Mouse (Mus musculus): ENCODE data around the gene Ankra2. TPM values are rescaled to one million over a fixed set of nuclear protein-coding genes. Genes with fewer than 3 reads are reported as not detected.

The Ankra2 gene
- total RNA-seq, 2 experiments from 2014 or later = 50.0 to 50.4 TPM

- H3K4me3 ChIP-seq = peak overlapping the region; percentile 78
- no peak for TF ChIP-seq CTCF (conservative IDR thresholded peaks at IDR 0.05)
These were observed 649 bp downstream of the Ankra2 start for GRCm38 (mm10) chr13:98263458-98263987.

GRCm38 (mm10) chr13:98264111-98264510, 1.2 kb downstream of the Ankra2 start:
- no peak overlapping the region for H3K27ac ChIP-seq
- no peak for TF ChIP-seq CTCF (conservative IDR thresholded peaks at IDR 0.05)
- no peak for DNase-seq (ENCODE audit: low spot score in 2 of 2)
- H3K4me3 ChIP-seq = peak overlapping the region; percentile 78

More at GRCm38 (mm10) chr13:98263458-98263987, 649 bp downstream of the Ankra2 start:
- peak overlapping the region; percentile 94 for H3K27ac ChIP-seq
- DNase-seq (ENCODE audit: low spot score in 2 of 2) = no peak

- DNase-seq (ENCODE audit: low spot score in 2 of 2) = no peak
- H3K4me3 ChIP-seq = no peak overlapping the region
- TF ChIP-seq CTCF (conservative IDR thresholded peaks at IDR 0.05) = no peak
- no peak overlapping the region for H3K27ac ChIP-seq
These were observed 11.1 kb downstream of the Ankra2 start for GRCm38 (mm10) chr13:98274023-98274422.

- no peak for TF ChIP-seq CTCF (conservative IDR thresholded peaks at IDR 0.05)
- DNase-seq (ENCODE audit: low spot score in 2 of 2) = no peak
- Histone ChIP-seq H3K27ac (no peak overlapping the region), H3K4me3 (no peak overlapping the region)
These were observed 12.8 kb downstream of the Ankra2 start for GRCm38 (mm10) chr13:98275646-98276045.

- no peak overlapping the region for H3K27ac ChIP-seq
- H3K4me3 ChIP-seq = no peak overlapping the region
- no peak for DNase-seq (ENCODE audit: low spot score in 2 of 2)
- no peak for TF ChIP-seq CTCF (conservative IDR thresholded peaks at IDR 0.05)
These were observed 13.4 kb downstream of the Ankra2 start for GRCm38 (mm10) chr13:98276253-98276652.

GRCm38 (mm10) chr13:98277501-98277900, 14.6 kb downstream of the Ankra2 start:
- TF ChIP-seq CTCF (conservative IDR thresholded peaks at IDR 0.05) = no peak
- DNase-seq (ENCODE audit: low spot score in 2 of 2) = no peak
- no peak overlapping the region for H3K27ac ChIP-seq
- H3K4me3 ChIP-seq = no peak overlapping the region

- TF ChIP-seq CTCF (conservative IDR thresholded peaks at IDR 0.05) = no peak
- DNase-seq (ENCODE audit: low spot score in 2 of 2) = no peak
- Histone ChIP-seq H3K4me3 (no peak within 1 kb of the TSS), H3K27ac (no peak within 1 kb of the TSS)
These were observed 16.8 kb downstream of the Ankra2 start, which contains the start of gene Gm21976 for GRCm38 (mm10) chr13:98279686-98280085. Gene Gm21976 (plus strand): TSS chr13:98279887.

GRCm38 (mm10) chr13:98280990-98281650, 18.2 kb downstream of the Ankra2 start:
- TF ChIP-seq CTCF (conservative IDR thresholded peaks at IDR 0.05) = no peak
- no peak overlapping the region for H3K27ac ChIP-seq
- DNase-seq (ENCODE audit: low spot score in 2 of 2) = no peak
- H3K4me3 ChIP-seq = no peak overlapping the region

GRCm38 (mm10) chr13:98290719-98291118, 27.8 kb downstream of the Ankra2 start:
- no peak for DNase-seq (ENCODE audit: low spot score in 2 of 2)
- peak; percentile 72 for TF ChIP-seq CTCF (conservative IDR thresholded peaks at IDR 0.05)

GRCm38 (mm10) chr13:98291712-98292111, 28.8 kb downstream of the Ankra2 start:
- DNase-seq (ENCODE audit: low spot score in 2 of 2) = no peak
- H3K27ac ChIP-seq = no peak overlapping the region
- TF ChIP-seq CTCF (conservative IDR thresholded peaks at IDR 0.05) = no peak
- H3K4me3 ChIP-seq = no peak overlapping the region

More at GRCm38 (mm10) chr13:98290719-98291118, 27.8 kb downstream of the Ankra2 start:
- Histone ChIP-seq H3K4me3 (no peak overlapping the region), H3K27ac (no peak overlapping the region)

GRCm38 (mm10) chr13:98296072-98296471, 33.2 kb downstream of the Ankra2 start:
- no peak for DNase-seq (ENCODE audit: low spot score in 2 of 2)
- no peak for TF ChIP-seq CTCF (conservative IDR thresholded peaks at IDR 0.05)
- H3K4me3 ChIP-seq = no peak overlapping the region
- peak overlapping the region; percentile 46; the same call in 1 of the 2 replicates for H3K27ac ChIP-seq

- Histone ChIP-seq H3K27ac (0 out of 2 replicates have a peak overlapping the region, but pooled peaks have one; percentile 51), H3K4me3 (no peak overlapping the region)
- peak; percentile 49 for TF ChIP-seq CTCF (conservative IDR thresholded peaks at IDR 0.05)
- no peak for DNase-seq (ENCODE audit: low spot score in 2 of 2)
These were observed 35.1 kb downstream of the Ankra2 start for GRCm38 (mm10) chr13:98297883-98298482.
